Mouse (Mus musculus): ENCODE data around the gene Slc22a23. TPM values are rescaled to one million over a fixed set of nuclear protein-coding genes. Genes with fewer than 3 reads are reported as not detected.
A peak's percentile ranks its signal among the peaks of the same experiment; 100 is the strongest.

Gene Slc22a23
- polyA plus RNA-seq, 1 experiment from 2014 or later, result 15.2 TPM

- Histone ChIP-seq H3K27ac (ENCODE audit: low read length) (no peak overlapping the region), H3K9me3 (replicated peaks; ENCODE audit: control insufficient read depth, low read length, poor library complexity, severe bottlenecking) (no peaks in the 10 kb centered on the region), H3K27me3 (ENCODE audit: control insufficient read depth, insufficient read depth, low read depth, low read length) (no peaks in the 10 kb centered on the region), H3K4me1 (ENCODE audit: control insufficient read depth, insufficient read depth, low read length) (peaks cover 4% of the 10 kb centered on the region; the same call in 1 of the 2 replicates), H3K4me2 (ENCODE audit: low read length) (no peak overlapping the region), H3K4me3 (ENCODE audit: low read depth, low read length) (no peak overlapping the region), H3K36me3 (ENCODE audit: control insufficient read depth, insufficient read depth, low read length) (no peaks in the 10 kb centered on the region), H3K9ac (ENCODE audit: low read depth, low read length) (no peak overlapping the region)
- ATAC-seq, result no peak
- 95% methylated on average over 6 of the region's 6 CpGs for WGBS
Observed at GRCm38 (mm10) chr13:34281360-34281759, 63.6 kb downstream of the Slc22a23 start.

- Histone ChIP-seq H3K9me3 (replicated peaks; ENCODE audit: control insufficient read depth, low read length, poor library complexity, severe bottlenecking) (no peaks in the 10 kb centered on the region), H3K4me1 (ENCODE audit: control insufficient read depth, insufficient read depth, low read length) (peaks cover 4% of the 10 kb centered on the region; the same call in 1 of the 2 replicates), H3K36me3 (ENCODE audit: control insufficient read depth, insufficient read depth, low read length) (no peaks in the 10 kb centered on the region), H3K4me3 (ENCODE audit: low read depth, low read length) (no peak overlapping the region), H3K9ac (ENCODE audit: low read depth, low read length) (no peak overlapping the region), H3K27me3 (ENCODE audit: control insufficient read depth, insufficient read depth, low read depth, low read length) (no peaks in the 10 kb centered on the region), H3K27ac (ENCODE audit: low read length) (no peak overlapping the region), H3K4me2 (ENCODE audit: low read length) (no peak overlapping the region)
- WGBS, result 60% methylated on average over 5 of the region's 5 CpGs
- peak; percentile 59 for ATAC-seq
Observed at GRCm38 (mm10) chr13:34278759-34279270, 66.2 kb downstream of the Slc22a23 start.

DNA sequence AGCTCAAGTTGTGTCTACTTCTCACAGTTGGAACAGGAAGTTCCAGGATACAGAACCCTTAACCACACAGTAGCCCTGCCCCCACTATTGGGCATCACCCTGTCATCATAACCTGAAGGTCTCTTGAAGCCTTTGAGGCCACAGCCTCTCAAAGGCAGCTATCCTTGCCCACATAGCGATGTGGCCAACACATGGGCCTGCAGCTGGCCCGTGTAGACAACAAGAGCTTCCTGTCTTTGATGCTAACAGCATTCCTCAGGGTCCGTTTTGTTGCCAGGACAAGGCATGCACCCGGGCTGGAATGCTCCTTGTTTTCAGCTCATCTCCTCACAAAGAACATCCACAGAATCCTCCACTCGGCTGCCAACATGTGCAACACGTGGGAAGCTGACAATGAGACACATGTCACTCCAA is 66.7 kb downstream of the Slc22a23 start:
- Histone ChIP-seq H3K9ac (ENCODE audit: low read depth, low read length) (no peak overlapping the region), H3K4me3 (ENCODE audit: low read depth, low read length) (no peak overlapping the region), H3K4me1 (ENCODE audit: control insufficient read depth, insufficient read depth, low read length) (peaks cover 4% of the 10 kb centered on the region; the same call in 1 of the 2 replicates), H3K36me3 (ENCODE audit: control insufficient read depth, insufficient read depth, low read length) (no peaks in the 10 kb centered on the region), H3K9me3 (replicated peaks; ENCODE audit: control insufficient read depth, low read length, poor library complexity, severe bottlenecking) (no peaks in the 10 kb centered on the region), H3K27me3 (ENCODE audit: control insufficient read depth, insufficient read depth, low read depth, low read length) (no peaks in the 10 kb centered on the region), H3K27ac (ENCODE audit: low read length) (no peak overlapping the region), H3K4me2 (ENCODE audit: low read length) (no peak overlapping the region)
- ATAC-seq, result peak; percentile 66
- WGBS, result 25% methylated on average over 6 of the region's 6 CpGs

- H3K27me3 ChIP-seq (ENCODE audit: control insufficient read depth, insufficient read depth, low read depth, low read length), result no peaks in the 10 kb centered on the region
- H3K9me3 ChIP-seq (replicated peaks; ENCODE audit: control insufficient read depth, low read length, poor library complexity, severe bottlenecking), result no peaks in the 10 kb centered on the region
- no peak overlapping the region for H3K4me3 ChIP-seq (ENCODE audit: low read depth, low read length)
- no peak overlapping the region for H3K4me2 ChIP-seq (ENCODE audit: low read length)
- WGBS, result 88% methylated on average over 2 of the region's 2 CpGs
- H3K9ac ChIP-seq (ENCODE audit: low read depth, low read length), result no peak overlapping the region
- H3K36me3 ChIP-seq (ENCODE audit: control insufficient read depth, insufficient read depth, low read length), result no peaks in the 10 kb centered on the region
- no peak overlapping the region for H3K27ac ChIP-seq (ENCODE audit: low read length)
- no peak for ATAC-seq
- H3K4me1 ChIP-seq (ENCODE audit: control insufficient read depth, insufficient read depth, low read length), result peaks cover 8% of the 10 kb centered on the region
Observed at GRCm38 (mm10) chr13:34277611-34278010, 67.4 kb downstream of the Slc22a23 start.

DNA sequence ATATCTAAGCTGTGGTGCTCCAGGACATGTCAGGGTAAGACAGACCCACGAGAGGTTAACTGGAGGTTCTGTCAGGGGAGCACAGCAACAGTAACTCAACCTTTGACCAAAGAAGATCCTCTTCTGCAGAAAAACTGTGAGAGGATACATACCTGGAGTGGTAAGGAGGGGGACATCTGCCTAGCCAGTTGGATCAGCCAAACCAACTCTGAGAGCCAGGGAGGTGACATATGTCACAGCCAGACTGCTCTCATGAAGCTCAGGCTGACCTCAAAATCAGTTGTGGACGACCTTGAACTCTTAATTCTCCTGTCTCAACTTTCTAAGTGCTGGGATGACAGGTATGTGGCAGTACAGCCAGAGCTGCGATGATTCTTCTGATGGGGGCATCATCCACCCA is 68.0 kb downstream of the Slc22a23 start:
- Histone ChIP-seq H3K4me1 (ENCODE audit: control insufficient read depth, insufficient read depth, low read length) (peaks cover 12% of the 10 kb centered on the region), H3K27me3 (ENCODE audit: control insufficient read depth, insufficient read depth, low read depth, low read length) (no peaks in the 10 kb centered on the region), H3K4me2 (ENCODE audit: low read length) (no peak overlapping the region), H3K36me3 (ENCODE audit: control insufficient read depth, insufficient read depth, low read length) (no peaks in the 10 kb centered on the region), H3K9me3 (replicated peaks; ENCODE audit: control insufficient read depth, low read length, poor library complexity, severe bottlenecking) (no peaks in the 10 kb centered on the region), H3K27ac (ENCODE audit: low read length) (no peak overlapping the region), H3K9ac (ENCODE audit: low read depth, low read length) (no peak overlapping the region), H3K4me3 (ENCODE audit: low read depth, low read length) (no peak overlapping the region)
- no peak for ATAC-seq
- 94% methylated on average over 3 of the region's 3 CpGs for WGBS

DNA sequence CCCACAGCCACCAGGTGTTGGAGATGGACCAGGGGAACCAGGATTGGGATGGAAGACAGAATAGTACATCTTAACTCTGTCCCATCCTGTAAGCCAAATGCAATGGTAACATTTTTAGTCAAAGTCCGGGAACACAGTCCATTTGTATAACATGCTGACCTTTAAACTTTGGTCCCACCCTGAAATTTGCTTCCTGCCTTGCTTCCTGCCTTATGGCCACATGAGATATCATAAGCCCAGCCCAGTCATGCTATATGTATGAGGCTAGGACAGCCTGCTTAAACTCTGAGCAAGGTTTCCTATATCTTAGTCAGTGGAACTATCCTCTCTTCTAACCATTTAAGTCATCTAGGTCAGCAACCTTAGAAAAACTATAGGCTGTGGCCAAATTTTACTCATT is 70.1 kb downstream of the Slc22a23 start:
- no peaks in the 10 kb centered on the region for H3K9me3 ChIP-seq (replicated peaks; ENCODE audit: control insufficient read depth, low read length, poor library complexity, severe bottlenecking)
- no peak for ATAC-seq
- H3K36me3 ChIP-seq (ENCODE audit: control insufficient read depth, insufficient read depth, low read length), result no peaks in the 10 kb centered on the region
- peaks cover 24% of the 10 kb centered on the region for H3K4me1 ChIP-seq (ENCODE audit: control insufficient read depth, insufficient read depth, low read length)
- 94% methylated on average over 1 of the region's 1 CpGs for WGBS
- H3K4me3 ChIP-seq (ENCODE audit: low read depth, low read length), result no peak overlapping the region
- H3K27me3 ChIP-seq (ENCODE audit: control insufficient read depth, insufficient read depth, low read depth, low read length), result no peaks in the 10 kb centered on the region
- no peak overlapping the region for H3K27ac ChIP-seq (ENCODE audit: low read length)
- H3K4me2 ChIP-seq (ENCODE audit: low read length), result no peak overlapping the region
- no peak overlapping the region for H3K9ac ChIP-seq (ENCODE audit: low read depth, low read length)

GRCm38 (mm10) chr13:34274417-34274816 is 70.6 kb downstream of the Slc22a23 start:
- 95% methylated on average over 2 of the region's 2 CpGs for WGBS
- no peak overlapping the region for H3K4me3 ChIP-seq (ENCODE audit: low read depth, low read length)
- H3K27me3 ChIP-seq (ENCODE audit: control insufficient read depth, insufficient read depth, low read depth, low read length), result no peaks in the 10 kb centered on the region
- no peaks in the 10 kb centered on the region for H3K36me3 ChIP-seq (ENCODE audit: control insufficient read depth, insufficient read depth, low read length)
- H3K9ac ChIP-seq (ENCODE audit: low read depth, low read length), result no peak overlapping the region
- ATAC-seq, result no peak
- peaks cover 24% of the 10 kb centered on the region for H3K4me1 ChIP-seq (ENCODE audit: control insufficient read depth, insufficient read depth, low read length)
- H3K9me3 ChIP-seq (replicated peaks; ENCODE audit: control insufficient read depth, low read length, poor library complexity, severe bottlenecking), result no peaks in the 10 kb centered on the region
- no peak overlapping the region for H3K27ac ChIP-seq (ENCODE audit: low read length)
- H3K4me2 ChIP-seq (ENCODE audit: low read length), result no peak overlapping the region

DNA sequence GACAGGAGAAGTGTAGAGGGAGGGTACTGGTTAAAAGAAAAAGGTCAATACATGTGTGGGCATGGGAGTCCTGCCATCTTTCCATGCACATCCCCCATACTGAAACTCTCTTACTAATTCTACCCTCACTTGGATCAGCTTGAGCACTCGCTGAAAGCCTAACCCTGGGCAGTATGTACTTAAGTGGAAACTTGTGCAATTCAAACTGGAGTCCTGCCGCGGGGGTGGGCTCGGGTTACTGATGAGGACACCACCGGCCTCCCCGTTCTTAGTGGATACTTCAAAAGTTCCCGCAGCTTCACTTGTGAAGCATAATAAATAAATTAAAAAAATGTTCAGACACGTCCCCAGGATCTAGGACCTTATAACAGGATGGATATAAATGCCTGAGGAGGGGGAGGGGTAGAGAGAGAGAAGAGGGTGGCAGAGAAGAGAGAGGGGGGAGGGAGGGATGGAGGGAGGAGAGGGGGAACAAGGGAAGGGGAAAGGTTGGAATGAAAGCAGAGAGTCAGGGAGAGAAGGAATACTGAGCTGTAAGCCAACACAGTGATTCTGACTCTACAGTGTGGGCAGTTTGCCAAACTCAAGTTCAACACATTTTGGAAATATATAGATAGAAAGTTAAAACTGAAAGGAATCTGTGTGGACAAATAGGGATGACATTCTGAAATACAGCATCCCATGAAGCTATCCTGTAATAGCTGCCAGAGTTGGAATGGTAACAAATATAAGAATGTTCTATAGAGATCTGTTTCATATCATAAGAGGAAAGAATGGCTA is 72.5 kb downstream of the Slc22a23 start:
- 28% methylated on average over 8 of the region's 8 CpGs for WGBS
- no peaks in the 10 kb centered on the region for H3K9me3 ChIP-seq (replicated peaks; ENCODE audit: control insufficient read depth, low read length, poor library complexity, severe bottlenecking)
- H3K4me1 ChIP-seq (ENCODE audit: control insufficient read depth, insufficient read depth, low read length), result peaks cover 22% of the 10 kb centered on the region
- H3K9ac ChIP-seq (ENCODE audit: low read depth, low read length), result no peak overlapping the region
- no peak overlapping the region for H3K27ac ChIP-seq (ENCODE audit: low read length)
- no peaks in the 10 kb centered on the region for H3K36me3 ChIP-seq (ENCODE audit: control insufficient read depth, insufficient read depth, low read length)
- no peak overlapping the region for H3K4me2 ChIP-seq (ENCODE audit: low read length)
- H3K4me3 ChIP-seq (ENCODE audit: low read depth, low read length), result no peak overlapping the region
- H3K27me3 ChIP-seq (ENCODE audit: control insufficient read depth, insufficient read depth, low read depth, low read length), result no peaks in the 10 kb centered on the region
- no peak for ATAC-seq

DNA sequence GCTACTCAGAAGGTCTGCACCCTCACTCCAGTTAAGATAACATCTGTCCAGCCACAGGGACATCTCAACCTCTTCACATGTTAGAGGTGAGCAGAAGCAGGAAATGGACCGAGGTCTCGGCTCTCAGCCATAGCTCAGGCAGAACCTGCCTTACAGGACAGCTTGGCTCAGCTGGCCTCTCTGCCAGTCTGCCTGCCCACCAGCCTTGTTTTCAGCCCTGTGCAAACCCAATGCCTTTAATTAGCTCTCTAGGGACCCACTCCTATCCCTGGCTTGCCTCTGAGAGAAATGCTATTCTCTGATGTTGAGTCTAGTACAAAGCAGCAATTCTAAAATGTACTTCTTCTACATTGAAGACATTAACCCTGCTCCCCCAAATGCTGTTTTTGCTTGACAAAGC is 73.3 kb downstream of the Slc22a23 start:
- WGBS, result 57% methylated on average over 2 of the region's 2 CpGs
- Histone ChIP-seq H3K9me3 (replicated peaks; ENCODE audit: control insufficient read depth, low read length, poor library complexity, severe bottlenecking) (no peaks in the 10 kb centered on the region), H3K4me3 (ENCODE audit: low read depth, low read length) (no peak overlapping the region), H3K4me1 (ENCODE audit: control insufficient read depth, insufficient read depth, low read length) (peaks cover 22% of the 10 kb centered on the region), H3K27me3 (ENCODE audit: control insufficient read depth, insufficient read depth, low read depth, low read length) (no peaks in the 10 kb centered on the region), H3K36me3 (ENCODE audit: control insufficient read depth, insufficient read depth, low read length) (no peaks in the 10 kb centered on the region), H3K4me2 (ENCODE audit: low read length) (no peak overlapping the region), H3K9ac (ENCODE audit: low read depth, low read length) (no peak overlapping the region), H3K27ac (ENCODE audit: low read length) (peak overlapping the region; percentile 34; the same call in 1 of the 2 replicates)
- ATAC-seq, result peak; percentile 68

All from midbrain, embryonic 16.5 days (tissue).